In the genomic region with DNA sequence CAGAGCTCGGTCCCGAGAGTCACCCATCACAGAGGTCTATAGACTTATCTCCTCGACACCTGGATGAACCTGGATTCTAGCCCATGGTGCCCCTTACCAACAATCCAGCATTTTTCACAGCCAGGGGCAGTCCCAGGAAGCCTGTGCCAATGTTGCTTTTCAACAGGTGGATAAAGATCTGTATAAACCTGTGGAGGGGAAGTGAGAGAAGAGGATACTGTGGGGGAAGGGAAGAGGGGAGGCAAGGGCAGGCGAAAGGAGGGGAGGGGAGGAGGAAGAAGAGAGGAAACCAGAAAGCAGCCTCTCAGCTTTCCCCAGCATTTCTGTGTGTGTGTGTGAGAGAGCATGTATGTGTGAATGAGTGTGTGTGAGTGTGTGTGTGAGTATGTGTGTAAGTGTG, we compare ENCODE assay signal across 30 mouse cellular contexts. TPM values are rescaled to one million over a fixed set of nuclear protein-coding genes. Genes with fewer than 3 reads are reported as not detected.
DNase-seq lines count a peak whose midpoint lies in the region; ATAC-seq and TF ChIP-seq lines count a peak whose summit lies in the region.
"Had no signal": no experiment of that assay in that cellular context is flagged by ENCODE, and none has a peak within 500 bp of the region (broad histone marks: within the 10 kb centered on the region; RNA-seq: fewer than 3 reads in every experiment).

No protein-coding gene starts in this region.

- peak overlapping the region; percentile 74 for H3K27ac ChIP-seq in bone marrow macrophage, adult 2 months (ENCODE audit: insufficient read depth, low read depth, low read length)
- H3K27ac ChIP-seq in heart, embryonic 10.5 days = no peak overlapping the region; the same call in 1 of the 2 replicates
- H3K27ac ChIP-seq: forebrain, embryonic 10.5 days; heart, embryonic 15.5 days; hindbrain, embryonic 10.5 days; left cerebral cortex, adult 2 months; neural tube, embryonic 12.5 days had no signal

- peak; percentile 47 for ATAC-seq in megakaryocyte progenitor cell, adult 5-6 weeks (replicated peaks; ENCODE audit: poor library complexity)
- ATAC-seq: activated CD4-positive, CD25-positive, alpha-beta regulatory T cell, adult 4 months; forebrain, postnatal 0 days; Patski had no signal

- no peak for TF ChIP-seq POLR2A in lung, adult 2 months (IDR thresholded peaks at IDR 0.05; ENCODE audit: borderline replicate concordance, extremely low read depth, low read depth, low read length)
- TF ChIP-seq POLR2A in bone marrow macrophage, adult 2 months (IDR thresholded peaks at IDR 0.05; ENCODE audit: borderline replicate concordance, low read depth, low read length) = no peak

- no peak overlapping the region for H3K4me3 ChIP-seq in lung, adult 2 months (replicated peaks; ENCODE audit: extremely low read depth, low read depth, low read length)
- no peak overlapping the region for H3K4me3 ChIP-seq in bone marrow macrophage, adult 2 months (ENCODE audit: insufficient read depth, low read length)
- no peak overlapping the region for H3K4me3 ChIP-seq in heart, embryonic 10.5 days
- H3K4me3 ChIP-seq: forebrain, embryonic 10.5 days; heart, embryonic 15.5 days; hindbrain, embryonic 10.5 days; left cerebral cortex, adult 2 months; neural tube, embryonic 12.5 days had no signal

- intact Hi-C loops in gastrocnemius, postnatal 14 days (cut with DNase I; ENCODE audit: low total_unique reads) = no loop called here

- no peaks in the 10 kb centered on the region for H3K9me3 ChIP-seq in heart, embryonic 10.5 days
- H3K9me3 ChIP-seq: forebrain, embryonic 10.5 days; heart, embryonic 15.5 days; hindbrain, embryonic 10.5 days; neural tube, embryonic 12.5 days had no signal

- H3K4me1 ChIP-seq in lung, adult 2 months (ENCODE audit: control insufficient read depth, insufficient read depth, low read length) = no peaks in the 10 kb centered on the region
- peaks cover 34% of the 10 kb centered on the region for H3K4me1 ChIP-seq in bone marrow macrophage, adult 2 months (ENCODE audit: control insufficient read depth, insufficient read depth, low read length)
- no peaks in the 10 kb centered on the region for H3K4me1 ChIP-seq in heart, embryonic 10.5 days
- H3K4me1 ChIP-seq: heart, embryonic 15.5 days; hindbrain, embryonic 10.5 days; neural tube, embryonic 12.5 days had no signal

- DNase-seq in lung, postnatal 36 days = peak; percentile 10
- DNase-seq in lung, adult 2 months = no peak
- DNase-seq in CD4-positive helper T cell, adult 2 months (ENCODE audit: low read depth, low spot score) = peak; percentile 51
- no peak for DNase-seq in gastrocnemius, postnatal 14 days
- no peak for DNase-seq in heart, embryonic 10.5 days (ENCODE audit: low spot score)
- DNase-seq: adrenal gland, postnatal 25 days; cerebellum, adult 2 months; cerebellum, postnatal 36 days; forebrain, postnatal 0 days; kidney, adult 8-10 months; kidney, postnatal 36 days; layer of hippocampus, adult 9-11 months; lung, embryonic 14.5 days; lung, postnatal 4 days; thymus, postnatal 25 days had no signal

- WGBS in lung, adult 2 months = 61% methylated on average over 4 of the region's 4 CpGs
- WGBS in heart, embryonic 10.5 days = 78% methylated on average over 4 of the region's 4 CpGs

- H3K27me3 ChIP-seq in heart, embryonic 10.5 days (ENCODE audit: insufficient read depth, poor library complexity, severe bottlenecking) = no peaks in the 10 kb centered on the region
- H3K27me3 ChIP-seq: heart, embryonic 15.5 days; neural tube, embryonic 12.5 days; Patski had no signal

- no peaks in the 10 kb centered on the region for H3K36me3 ChIP-seq in heart, embryonic 10.5 days
- H3K36me3 ChIP-seq: forebrain, embryonic 10.5 days; heart, embryonic 15.5 days; hindbrain, embryonic 10.5 days; neural tube, embryonic 12.5 days had no signal

- TF ChIP-seq CTCF in lung, adult 2 months (IDR thresholded peaks at IDR 0.05; ENCODE audit: insufficient read depth, low read length) = no peak
- TF ChIP-seq CTCF in bone marrow macrophage, adult 2 months (IDR thresholded peaks at IDR 0.05; ENCODE audit: low read depth, low read length) = no peak

RNA-seq across cellular contexts. Expression of a gene that starts 3.0 kb away (rescaled TPM):
- polyA plus RNA-seq in lung, adult 2 months (2012; rRNA removed) = 0.18 and 0.22 TPM in 2 replicates
- not detected in 2 replicates for polyA plus RNA-seq in bone marrow macrophage, adult 2 months (2012; ENCODE audit: insufficient read depth, insufficient read length, missing spikeins)
- not detected in 2 replicates for total RNA-seq in megakaryocyte progenitor cell, adult 5-6 weeks (2015)
- total RNA-seq in megakaryocyte progenitor cell, adult 5-6 weeks (2017) = 0.14 TPM in 1 of 2 replicates, not detected in the other
- total RNA-seq in gastrocnemius, postnatal 14 days (2021) = not detected
- not detected in 2 replicates for polyA plus RNA-seq in heart, embryonic 10.5 days (2016; fragmentation: Nextera tagmentation; extraction: Ambion mirVana)
- total RNA-seq: adrenal gland, postnatal 25 days; forebrain, postnatal 0 days; gastrocnemius, adult 18-20 months; left cerebral cortex, adult 2 months; monocyte, adult 5-6 weeks had no signal
- polyA plus RNA-seq: cerebellum, adult 2 months; forebrain, embryonic 10.5 days; forebrain, postnatal 0 days; heart, embryonic 15.5 days; hindbrain, embryonic 10.5 days; intestine, embryonic 14.5 days; limb, embryonic 11.5 days; liver, embryonic 11.5 days; lung, embryonic 14.5 days; midbrain, embryonic 11.5 days; neural tube, embryonic 12.5 days; Patski had no signal

RNA-seq across cellular contexts. Expression of a gene that starts 36.4 kb away (rescaled TPM):
- 75.9 and 90.6 TPM in 2 replicates for polyA plus RNA-seq in lung, adult 2 months (2012; rRNA removed)
- polyA plus RNA-seq in bone marrow macrophage, adult 2 months (2012; ENCODE audit: insufficient read depth, insufficient read length, missing spikeins) = 2.4 and 3.3 TPM in 2 replicates
- total RNA-seq in megakaryocyte progenitor cell, adult 5-6 weeks (2015) = 3.1 and 4.7 TPM in 2 replicates
- 1.7 and 2.6 TPM in 2 replicates for total RNA-seq in megakaryocyte progenitor cell, adult 5-6 weeks (2017)
- total RNA-seq in gastrocnemius, postnatal 14 days (2021) = 1 to 10 TPM in 1 of 2 experiments, under 1 TPM in 1; 0.66 to 2.4 TPM
- 2.2 and 2.8 TPM in 2 replicates for polyA plus RNA-seq in heart, embryonic 10.5 days (2016; fragmentation: Nextera tagmentation; extraction: Ambion mirVana)
- total RNA-seq: monocyte, adult 5-6 weeks had no signal
- polyA plus RNA-seq: midbrain, embryonic 11.5 days had no signal

RNA-seq across cellular contexts. Expression of a gene that starts 50.5 kb away (rescaled TPM):
- 50.9 and 70.4 TPM in 2 replicates for polyA plus RNA-seq in lung, adult 2 months (2012; rRNA removed)
- 216 and 231 TPM in 2 replicates for polyA plus RNA-seq in bone marrow macrophage, adult 2 months (2012; ENCODE audit: insufficient read depth, insufficient read length, missing spikeins)
- 89.0 and 92.0 TPM in 2 replicates for total RNA-seq in megakaryocyte progenitor cell, adult 5-6 weeks (2015)
- total RNA-seq in megakaryocyte progenitor cell, adult 5-6 weeks (2017) = 53.6 and 54.6 TPM in 2 replicates
- 1 to 10 TPM; 9.0 to 9.9 TPM for total RNA-seq in gastrocnemius, postnatal 14 days (2021)
- polyA plus RNA-seq in heart, embryonic 10.5 days (2016; fragmentation: Nextera tagmentation; extraction: Ambion mirVana) = 33.5 and 52.0 TPM in 2 replicates

RNA-seq across cellular contexts. Expression of a gene that starts 55.7 kb away (rescaled TPM):
- polyA plus RNA-seq in lung, adult 2 months (2012; rRNA removed) = 15.6 and 19.4 TPM in 2 replicates
- 38.7 and 44.3 TPM in 2 replicates for polyA plus RNA-seq in bone marrow macrophage, adult 2 months (2012; ENCODE audit: insufficient read depth, insufficient read length, missing spikeins)
- 24.6 and 25.4 TPM in 2 replicates for total RNA-seq in megakaryocyte progenitor cell, adult 5-6 weeks (2015)
- 10.7 and 12.4 TPM in 2 replicates for total RNA-seq in megakaryocyte progenitor cell, adult 5-6 weeks (2017)
- total RNA-seq in gastrocnemius, postnatal 14 days (2021) = 1 to 10 TPM; 4.7 to 5.7 TPM
- polyA plus RNA-seq in heart, embryonic 10.5 days (2016; fragmentation: Nextera tagmentation; extraction: Ambion mirVana) = 1.3 TPM in 2 replicates

Comparison
In these comparisons a context has a peak if more than half of its experiments do, and no peak if none do; other contexts are left out.
1. DNase-seq: peak in lung, postnatal 36 days (single experiment) and CD4-positive helper T cell, adult 2 months (single experiment); none in lung, adult 2 months (single experiment), gastrocnemius, postnatal 14 days (single experiment) and heart, embryonic 10.5 days (single experiment).
2. RNA of a gene that starts 36.4 kb away (polyA plus RNA-seq): 75.9 to 90.6 TPM in lung, adult 2 months; 2.4 to 3.3 TPM in bone marrow macrophage, adult 2 months and 2.2 to 2.8 TPM in heart, embryonic 10.5 days; every median in the first group is over 10 times any median in the second.